In the genomic region with DNA sequence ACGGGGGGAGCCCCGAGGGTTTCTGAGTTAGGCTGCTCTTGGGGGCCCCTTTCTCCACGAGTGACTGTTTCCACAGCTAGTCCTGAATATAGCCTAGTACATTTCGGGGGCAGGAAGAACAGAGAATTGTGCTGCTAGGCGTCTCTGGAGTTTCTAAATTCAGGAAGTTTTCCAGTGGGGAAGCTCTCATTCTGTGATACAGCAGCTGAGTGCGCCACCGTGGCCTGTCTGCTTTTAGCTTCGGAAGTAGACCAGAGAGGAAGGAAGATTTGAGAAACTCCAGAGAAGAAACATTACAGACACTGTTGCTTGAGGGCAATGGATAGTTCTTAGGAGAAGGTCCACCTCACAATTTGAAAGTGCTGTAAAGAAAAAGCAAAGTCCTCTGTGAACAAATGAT, we compare ENCODE assay signal across 23 mouse cellular contexts.
"Had no signal": no experiment of that assay in that cellular context is flagged by ENCODE, and none has a peak within 500 bp of the region (broad histone marks: within the 10 kb centered on the region; RNA-seq: fewer than 3 reads in every experiment).

No protein-coding gene starts in this region.

- H3K4me3 ChIP-seq: heart, embryonic 12.5 days; hindbrain, embryonic 13.5 days; hindbrain, embryonic 15.5 days; kidney, embryonic 15.5 days; limb, embryonic 13.5 days; limb, embryonic 15.5 days; liver, embryonic 12.5 days had no signal

- H3K27ac ChIP-seq: hindbrain, embryonic 13.5 days; hindbrain, embryonic 15.5 days; hindbrain, postnatal 0 days; kidney, embryonic 15.5 days; kidney, postnatal 0 days; limb, embryonic 13.5 days; limb, embryonic 15.5 days; liver, embryonic 12.5 days; liver, embryonic 14.5 days had no signal

- H3K4me1 ChIP-seq: hindbrain, embryonic 13.5 days; hindbrain, embryonic 15.5 days; kidney, embryonic 15.5 days; limb, embryonic 13.5 days; limb, embryonic 15.5 days; liver, embryonic 12.5 days had no signal

- ATAC-seq: hindbrain, postnatal 0 days; intestine, embryonic 16.5 days; liver, embryonic 12.5 days had no signal

- DNase-seq: gastrocnemius, postnatal 14 days; gastrocnemius, postnatal 36 days; heart, adult 18-20 months; heart, postnatal 10 days; kidney, adult 11 months; kidney, adult 2 months; kidney, adult 9 months; kidney, postnatal 14 days; kidney, postnatal 36 days; layer of hippocampus, adult 9-11 months; layer of hippocampus, postnatal 36 days; left cerebral cortex, postnatal 4 days had no signal

- H3K27me3 ChIP-seq: heart, embryonic 12.5 days; hindbrain, embryonic 13.5 days; hindbrain, embryonic 15.5 days; kidney, embryonic 15.5 days; limb, embryonic 13.5 days; limb, embryonic 15.5 days; liver, embryonic 12.5 days had no signal

- H3K36me3 ChIP-seq: heart, embryonic 12.5 days; hindbrain, embryonic 13.5 days; hindbrain, embryonic 15.5 days; kidney, embryonic 15.5 days; limb, embryonic 13.5 days; limb, embryonic 15.5 days; liver, embryonic 12.5 days had no signal

- H3K9ac ChIP-seq: heart, embryonic 12.5 days; hindbrain, embryonic 13.5 days; hindbrain, embryonic 15.5 days; kidney, embryonic 15.5 days; limb, embryonic 13.5 days; limb, embryonic 15.5 days; liver, embryonic 12.5 days; liver, embryonic 14.5 days had no signal

- H3K4me2 ChIP-seq: heart, embryonic 12.5 days; hindbrain, embryonic 13.5 days; hindbrain, embryonic 15.5 days; kidney, embryonic 15.5 days; limb, embryonic 13.5 days; limb, embryonic 15.5 days; liver, embryonic 12.5 days had no signal

- H3K9me3 ChIP-seq: heart, embryonic 12.5 days; hindbrain, embryonic 13.5 days; hindbrain, embryonic 15.5 days; kidney, embryonic 15.5 days; limb, embryonic 13.5 days; limb, embryonic 15.5 days; liver, embryonic 12.5 days had no signal
